Mouse (Mus musculus) intestine, embryonic 16.5 days (tissue): ENCODE results near the gene Cyct. TPM values are rescaled to one million over a fixed set of nuclear protein-coding genes. Genes with fewer than 3 reads are reported as not detected.

Experiments
- ATAC-seq: fragments of 200-750 bp; cut with Nextera tagmentation; 2 replicates; pipeline ENCODE4 v1.8.0; 2017; ENCODE audit warnings: moderate TSS enrichment, moderate library complexity
- H3K27ac ChIP-seq: fragments of 300-500 bp; sonication (generic); 2 replicates; pipeline ENCODE4 v1.5.1; 2014; ENCODE audit warnings: mild to moderate bottlenecking, low read length
- H3K27me3 ChIP-seq: fragments of 300-500 bp; sonication (generic); replicated peaks from 2 replicates; pipeline ENCODE4 v1.6.1; 2014; ENCODE audit warnings: low read length, control low read depth, mixed read lengths; ENCODE audit not compliant: control insufficient read depth, insufficient read depth
- H3K36me3 ChIP-seq: fragments of 300-500 bp; sonication (generic); 2 replicates; pipeline ENCODE4 v1.6.1; 2014; ENCODE audit warnings: low read length, control low read depth; ENCODE audit not compliant: control insufficient read depth, insufficient read depth
- H3K4me1 ChIP-seq: fragments of 300-500 bp; sonication (generic); 2 replicates; pipeline ENCODE4 v1.6.1; 2014; ENCODE audit warnings: low read length, control low read depth, mixed read lengths; ENCODE audit not compliant: control insufficient read depth, insufficient read depth
- H3K4me2 ChIP-seq: fragments of 300-500 bp; sonication (generic); 2 replicates; pipeline ENCODE4 v1.6.1; 2014; ENCODE audit warnings: low read depth, low read length, control low read depth
- H3K4me3 ChIP-seq: fragments of 300-500 bp; sonication (generic); 2 replicates; pipeline ENCODE4 v1.5.1; 2014; ENCODE audit warnings: mild to moderate bottlenecking, low read length
- H3K9ac ChIP-seq: fragments of 300-500 bp; sonication (generic); 2 replicates; pipeline ENCODE4 v1.6.1; 2014; ENCODE audit warnings: low read depth, low read length
- H3K9me3 ChIP-seq: fragments of 300-500 bp; sonication (generic); 2 replicates; pipeline ENCODE4 v1.6.1; 2016; ENCODE audit warnings: low read length, control low read depth; ENCODE audit not compliant: control insufficient read depth
- WGBS: fragments of 180-500 bp; shearing (Covaris S2); extraction: QIAGEN DNeasy Blood & Tissue Kit; methylation state at CpG from one replicate; pipeline ENCODE4 v1.1.7; 2014; 5-methylcytosine and 5-hydroxymethylcytosine counted together
- polyA plus RNA-seq: library from polyadenylated mRNA; unstranded; fragments of >200 nt; fragmentation: Nextera tagmentation; extraction: Ambion mirVana; gene quantifications from 2 replicates; pipeline ENCODE4 v1.2.1, GENCODE M21; 2015

Gene Cyct
- polyA plus RNA-seq = not detected in 2 replicates

- H3K9ac ChIP-seq = no peak within 1 kb of the TSS
- no peak within 1 kb of the TSS for H3K4me2 ChIP-seq
- H3K9me3 ChIP-seq = no peaks in the 10 kb centered on the region
- no peak within 1 kb of the TSS for H3K27ac ChIP-seq
- H3K4me1 ChIP-seq = no peaks in the 10 kb centered on the region
- ATAC-seq = no peak
- no peaks in the 10 kb centered on the region for H3K27me3 ChIP-seq
- 81% methylated on average over 11 of the region's 11 CpGs for WGBS
- no peak within 1 kb of the TSS for H3K4me3 ChIP-seq
- H3K36me3 ChIP-seq = no peaks in the 10 kb centered on the region
Observed at GRCm38 (mm10) chr2:76360226-76360625, at the start of gene Cyct. TSS of gene Cyct (minus strand) at chr2:76360450.

- no peak overlapping the region for H3K4me3 ChIP-seq
- H3K9ac ChIP-seq = no peak overlapping the region
- no peak overlapping the region for H3K4me2 ChIP-seq
- H3K27me3 ChIP-seq = no peaks in the 10 kb centered on the region
- no peaks in the 10 kb centered on the region for H3K9me3 ChIP-seq
- peaks cover 6% of the 10 kb centered on the region for H3K4me1 ChIP-seq
- H3K27ac ChIP-seq = no peak overlapping the region
- H3K36me3 ChIP-seq = no peaks in the 10 kb centered on the region
- WGBS = 90% methylated on average over 2 of the region's 2 CpGs
- ATAC-seq = no peak
Observed at GRCm38 (mm10) chr2:76409986-76410385, 49.7 kb upstream of the Cyct start.

GRCm38 (mm10) chr2:76409526-76409925, 49.3 kb upstream of the Cyct start:
- no peak overlapping the region for H3K4me2 ChIP-seq
- H3K27ac ChIP-seq = no peak overlapping the region
- H3K4me3 ChIP-seq = no peak overlapping the region
- no peak overlapping the region for H3K9ac ChIP-seq
- H3K9me3 ChIP-seq = no peaks in the 10 kb centered on the region
- WGBS = 77% methylated on average over 1 of the region's 1 CpGs
- H3K4me1 ChIP-seq = peaks cover 4% of the 10 kb centered on the region
- no peaks in the 10 kb centered on the region for H3K36me3 ChIP-seq
- no peak for ATAC-seq
- H3K27me3 ChIP-seq = no peaks in the 10 kb centered on the region

GRCm38 (mm10) chr2:76406937-76407441, 46.7 kb upstream of the Cyct start:
- ATAC-seq = peak; percentile 53

GRCm38 (mm10) chr2:76406151-76406936, 46.1 kb upstream of the Cyct start, which contains the start of gene Osbpl6:
TSS of gene Osbpl6 (plus strand) at chr2:76406508.
- Histone ChIP-seq H3K27ac (peak within 1 kb of the TSS; percentile 69), H3K36me3 (no peaks in the 10 kb centered on the region), H3K4me3 (peak within 1 kb of the TSS; percentile 94), H3K4me1 (peaks cover 4% of the 10 kb centered on the region; the same call in 1 of the 2 replicates), H3K27me3 (no peaks in the 10 kb centered on the region), H3K9ac (peak within 1 kb of the TSS; percentile 88), H3K4me2 (peak within 1 kb of the TSS; percentile 93), H3K9me3 (no peaks in the 10 kb centered on the region)
- ATAC-seq = peak; percentile 95
- WGBS = under 1% methylated on average over 79 of the region's 89 CpGs

More at GRCm38 (mm10) chr2:76406937-76407441, 46.7 kb upstream of the Cyct start:
- Histone ChIP-seq H3K27ac (peak overlapping the region; percentile 60), H3K4me2 (peak overlapping the region; percentile 93), H3K4me3 (peak overlapping the region; percentile 94), H3K36me3 (no peaks in the 10 kb centered on the region), H3K4me1 (peaks cover 4% of the 10 kb centered on the region; the same call in 1 of the 2 replicates), H3K9ac (peak overlapping the region; percentile 88), H3K9me3 (no peaks in the 10 kb centered on the region), H3K27me3 (no peaks in the 10 kb centered on the region)
- WGBS = under 1% methylated on average over 48 of the region's 49 CpGs

GRCm38 (mm10) chr2:76405596-76406150, 45.4 kb upstream of the Cyct start:
- Histone ChIP-seq H3K9me3 (no peaks in the 10 kb centered on the region), H3K9ac (peak overlapping the region; percentile 88), H3K4me2 (peak overlapping the region; percentile 93), H3K4me3 (peak overlapping the region; percentile 94), H3K27me3 (no peaks in the 10 kb centered on the region), H3K4me1 (peaks cover 4% of the 10 kb centered on the region; the same call in 1 of the 2 replicates), H3K36me3 (no peaks in the 10 kb centered on the region), H3K27ac (peak overlapping the region; percentile 69)
- peak; percentile 58 for ATAC-seq
- WGBS = 3% methylated on average over 15 of the region's 15 CpGs

GRCm38 (mm10) chr2:76400178-76400577, 39.9 kb upstream of the Cyct start:
- Histone ChIP-seq H3K4me1 (no peaks in the 10 kb centered on the region), H3K36me3 (no peaks in the 10 kb centered on the region), H3K27me3 (no peaks in the 10 kb centered on the region), H3K9ac (no peak overlapping the region), H3K27ac (no peak overlapping the region), H3K4me2 (no peak overlapping the region), H3K4me3 (no peak overlapping the region), H3K9me3 (no peaks in the 10 kb centered on the region)
- ATAC-seq = no peak

- H3K27me3 ChIP-seq = no peaks in the 10 kb centered on the region
Observed at GRCm38 (mm10) chr2:76386531-76386930, 26.3 kb upstream of the Cyct start.

GRCm38 (mm10) chr2:76378646-76379045, 18.4 kb upstream of the Cyct start:
- ATAC-seq = no peak
- no peak overlapping the region for H3K4me3 ChIP-seq
- peaks cover 9% of the 10 kb centered on the region for H3K36me3 ChIP-seq
- no peaks in the 10 kb centered on the region for H3K27me3 ChIP-seq
- no peaks in the 10 kb centered on the region for H3K4me1 ChIP-seq
- no peak overlapping the region for H3K9ac ChIP-seq
- no peaks in the 10 kb centered on the region for H3K9me3 ChIP-seq
- whole genome bisulfite sequencing = 94% methylated on average over 19 of the region's 19 CpGs
- no peak overlapping the region for H3K27ac ChIP-seq
- no peak overlapping the region for H3K4me2 ChIP-seq

More at GRCm38 (mm10) chr2:76386531-76386930, 26.3 kb upstream of the Cyct start:
- H3K4me3 ChIP-seq = no peak overlapping the region
- H3K27ac ChIP-seq = no peak overlapping the region
- no peak overlapping the region for H3K9ac ChIP-seq
- no peaks in the 10 kb centered on the region for H3K9me3 ChIP-seq
- no peak for ATAC-seq
- no peaks in the 10 kb centered on the region for H3K36me3 ChIP-seq
- H3K4me1 ChIP-seq = no peaks in the 10 kb centered on the region
- no peak overlapping the region for H3K4me2 ChIP-seq
